Mouse (Mus musculus) left cerebral cortex, postnatal 14 days (tissue): ENCODE measurements around the gene Srp14. TPM values are rescaled to one million over a fixed set of nuclear protein-coding genes. Genes with fewer than 3 reads are reported as not detected.
A peak's percentile ranks its signal among the peaks of the same experiment; 100 is the strongest.

Experiments
- DNase-seq, 2 experiments: peaks; one replicate each; pipeline ENCODE4 v3.0.0; 2021 to 2022; ENCODE audit warnings: low spot score in 2 of 2, mixed read lengths in 1 of 2
- intact Hi-C: fragments of 180-260 bp; cut with DNase I; formaldehyde crosslinking; loops from one replicate; pipeline ENCODE4 v1.15.1; 2025
- long read RNA-seq, 2 experiments: library from polyadenylated mRNA; stranded (forward); transcript quantifications; one replicate each; pipeline ENCODE4 v2.0.0; 2021
- total RNA-seq, 2 experiments: library from RNA; stranded (reverse); gene quantifications; 2 replicates each; pipeline ENCODE4 v1.2.3; 2021

Srp14 gene
- total RNA-seq, result 100 to 1,000 TPM; 157 to 167 TPM
- long read RNA-seq, experiment 1, transcript Srp14-201 (5 exons, 798 nt), result major isoform, 148 of 163 reads
- long read RNA-seq, experiment 1, partial matches to known transcripts, result 12 of 163 reads
- long read RNA-seq, experiment 1, other reads (novel, unspliced or antisense), result 2 of 163 reads
- long read RNA-seq, experiment 2, transcript Srp14-201 (5 exons, 798 nt), result major isoform, 76 of 82 reads
- long read RNA-seq, experiment 2, partial matches to known transcripts, result 5 of 82 reads
- long read RNA-seq, experiment 2, other reads (novel, unspliced or antisense), result 1 of 82 reads

- DNase-seq, result peak; percentile 91 to 94
- intact Hi-C loops, result loop anchor here (5.0 kb wide), 1 partner anchor 217 kb away; no protein-coding TSS in a partner anchor
Observed at GRCm38 (mm10) chr2:118479550-118479909, at the start of gene Srp14. TSS of gene Srp14 (minus strand) at chr2:118479711.

GRCm38 (mm10) chr2:118526545-118526944, 47.0 kb upstream of the Srp14 start:
- no peak for DNase-seq

DNA sequence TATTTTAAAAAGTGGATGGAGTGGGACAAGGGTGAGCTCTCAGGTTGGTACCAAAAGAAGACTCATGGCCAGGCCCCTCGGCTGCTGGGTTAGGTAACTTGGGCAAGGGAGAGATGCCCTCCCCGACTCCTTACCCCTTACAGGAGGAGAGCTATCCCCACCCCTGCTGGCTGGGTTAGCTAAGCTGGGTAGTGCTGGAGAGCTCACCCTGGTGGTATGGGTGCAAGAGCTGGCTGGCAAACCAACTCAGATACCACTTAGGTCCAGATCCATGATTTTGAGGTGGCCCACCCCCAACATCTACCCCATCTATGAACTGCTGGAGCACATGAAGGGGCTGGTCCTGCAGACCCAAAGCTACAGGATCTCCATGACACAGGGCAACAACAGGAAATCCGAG, 45.3 kb upstream of the Srp14 start:
- intact Hi-C loops, result no loop called here

More at GRCm38 (mm10) chr2:118526545-118526944, 47.0 kb upstream of the Srp14 start:
- intact Hi-C loops, result no loop called here

DNA sequence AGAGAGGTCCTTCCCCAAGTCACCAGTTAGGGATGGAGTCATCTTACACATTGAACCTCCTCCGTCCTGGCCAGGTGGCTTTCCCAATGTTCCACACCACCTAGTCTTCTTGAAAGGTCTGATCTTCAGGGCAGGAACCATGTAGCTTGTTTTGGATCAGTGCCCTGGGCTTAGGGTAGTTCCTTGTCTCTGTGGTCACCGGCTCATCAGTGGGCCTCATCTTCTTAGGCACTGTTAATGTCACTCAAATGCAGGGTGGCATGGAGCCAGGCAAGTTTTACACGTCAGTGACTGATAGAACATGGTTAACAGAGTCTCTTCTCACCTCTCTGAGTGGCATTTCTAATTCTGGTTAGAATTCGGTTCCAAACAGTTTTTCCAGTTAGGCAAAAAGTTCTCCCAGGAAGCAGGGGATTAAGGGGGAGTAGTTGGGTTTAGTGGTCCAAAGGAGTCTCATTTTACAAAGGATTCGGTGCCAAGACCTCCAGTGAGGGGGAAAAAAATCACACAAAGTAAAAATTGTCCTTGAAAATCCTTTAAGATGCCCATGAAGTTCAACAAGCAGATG, 43.7 kb upstream of the Srp14 start:
- intact Hi-C loops, result no loop called here
- no peak for DNase-seq

More for the DNA sequence above, 45.3 kb upstream of the Srp14 start:
- no peak for DNase-seq

GRCm38 (mm10) chr2:118522265-118522664, 42.8 kb upstream of the Srp14 start:
- intact Hi-C loops, result no loop called here
- DNase-seq, result no peak

GRCm38 (mm10) chr2:118520042-118520933, 40.8 kb upstream of the Srp14 start:
- peak; percentile 53 to 57 for DNase-seq
- intact Hi-C loops, result no loop called here

- DNase-seq, result no peak
- intact Hi-C loops, result no loop called here
Observed at GRCm38 (mm10) chr2:118512418-118513377, 33.2 kb upstream of the Srp14 start.

- DNase-seq, result no peak
- intact Hi-C loops, result no loop called here
Observed at GRCm38 (mm10) chr2:118511779-118512417, 32.4 kb upstream of the Srp14 start.

DNA sequence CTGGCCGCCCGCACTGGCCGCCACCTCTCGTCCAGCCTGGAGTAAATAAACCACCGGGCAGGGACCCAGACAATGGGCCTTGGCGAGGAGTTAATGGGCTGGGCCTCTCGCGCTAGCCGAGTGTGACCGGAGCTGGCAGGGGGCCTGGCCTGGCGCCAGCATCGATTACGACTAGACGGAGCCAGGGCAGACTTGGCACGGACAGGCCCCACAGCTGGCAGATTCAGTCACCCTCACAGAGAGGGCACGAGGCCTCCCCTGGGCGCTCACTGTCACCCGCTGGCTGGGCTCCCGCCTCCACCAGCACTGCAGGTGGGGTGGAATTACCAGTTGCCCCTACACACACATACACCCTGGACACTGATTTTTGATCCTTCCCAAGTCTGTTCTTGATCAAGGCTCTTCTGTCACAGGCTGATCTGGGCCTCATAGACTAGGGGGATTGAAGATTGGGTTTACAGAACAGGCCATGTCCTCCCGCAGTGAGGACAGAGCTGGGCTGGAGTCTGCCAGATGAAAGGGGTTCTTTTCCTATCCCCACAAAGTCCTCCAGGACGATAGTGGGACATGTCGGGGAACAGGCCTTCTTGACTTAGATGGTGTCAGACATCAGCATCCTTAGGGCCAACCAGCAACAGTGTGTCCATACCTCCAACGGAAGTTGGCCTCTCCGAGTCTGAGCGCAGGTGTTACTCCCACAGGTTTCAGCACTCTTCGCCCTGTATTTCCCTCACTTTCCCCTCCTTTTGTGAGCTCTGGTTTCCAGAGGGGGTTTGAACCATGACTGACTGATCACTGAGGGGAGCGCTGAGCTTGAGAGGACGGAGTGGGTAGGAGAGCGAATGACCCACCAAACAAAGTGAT, 31.2 kb upstream of the Srp14 start:
- intact Hi-C loops, result no loop called here
- DNase-seq, result peak; percentile 85 to 86

GRCm38 (mm10) chr2:118509688-118510446, 30.4 kb upstream of the Srp14 start:
- intact Hi-C loops, result no loop called here
- DNase-seq, result no peak

DNA sequence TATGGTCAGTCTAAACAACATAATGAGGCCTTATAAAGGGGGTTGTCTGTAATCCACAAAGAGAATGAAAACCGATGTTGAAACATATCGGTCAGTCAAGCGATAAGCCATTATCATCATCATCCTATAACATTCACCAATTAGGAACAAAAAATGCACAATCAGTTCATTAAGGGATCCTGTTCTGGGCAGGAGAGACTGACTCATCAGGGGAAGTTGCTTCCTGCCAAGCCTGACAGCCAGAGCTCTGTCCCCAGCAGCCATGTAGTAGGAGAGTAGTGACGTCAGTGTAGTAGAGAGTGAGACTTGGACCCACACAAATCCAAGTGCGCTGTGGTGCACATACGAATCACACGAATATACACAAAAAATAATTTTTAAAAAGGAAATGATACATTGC, 27.6 kb upstream of the Srp14 start:
- intact Hi-C loops, result no loop called here
- no peak for DNase-seq

DNA sequence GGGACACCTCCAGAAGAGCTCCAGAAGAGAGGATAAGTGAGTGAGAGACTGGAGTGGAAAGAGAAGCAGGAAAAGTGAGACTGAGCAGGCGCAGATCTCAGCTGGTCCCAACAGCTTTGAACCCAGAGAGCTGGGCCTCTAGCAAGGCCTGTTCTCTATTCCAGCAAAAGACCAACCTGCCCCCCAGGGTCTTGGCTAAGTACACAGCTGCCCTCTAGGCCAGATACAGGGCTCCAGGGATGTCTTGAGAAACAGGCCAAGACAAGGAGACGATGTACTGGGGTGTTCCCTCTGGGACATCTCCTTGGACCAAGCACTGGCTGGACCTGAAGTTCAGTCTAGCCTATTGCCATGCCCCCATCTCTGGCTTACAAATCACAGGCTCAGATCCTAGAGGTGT, 20.7 kb upstream of the Srp14 start:
- DNase-seq, result no peak
- intact Hi-C loops, result no loop called here

DNA sequence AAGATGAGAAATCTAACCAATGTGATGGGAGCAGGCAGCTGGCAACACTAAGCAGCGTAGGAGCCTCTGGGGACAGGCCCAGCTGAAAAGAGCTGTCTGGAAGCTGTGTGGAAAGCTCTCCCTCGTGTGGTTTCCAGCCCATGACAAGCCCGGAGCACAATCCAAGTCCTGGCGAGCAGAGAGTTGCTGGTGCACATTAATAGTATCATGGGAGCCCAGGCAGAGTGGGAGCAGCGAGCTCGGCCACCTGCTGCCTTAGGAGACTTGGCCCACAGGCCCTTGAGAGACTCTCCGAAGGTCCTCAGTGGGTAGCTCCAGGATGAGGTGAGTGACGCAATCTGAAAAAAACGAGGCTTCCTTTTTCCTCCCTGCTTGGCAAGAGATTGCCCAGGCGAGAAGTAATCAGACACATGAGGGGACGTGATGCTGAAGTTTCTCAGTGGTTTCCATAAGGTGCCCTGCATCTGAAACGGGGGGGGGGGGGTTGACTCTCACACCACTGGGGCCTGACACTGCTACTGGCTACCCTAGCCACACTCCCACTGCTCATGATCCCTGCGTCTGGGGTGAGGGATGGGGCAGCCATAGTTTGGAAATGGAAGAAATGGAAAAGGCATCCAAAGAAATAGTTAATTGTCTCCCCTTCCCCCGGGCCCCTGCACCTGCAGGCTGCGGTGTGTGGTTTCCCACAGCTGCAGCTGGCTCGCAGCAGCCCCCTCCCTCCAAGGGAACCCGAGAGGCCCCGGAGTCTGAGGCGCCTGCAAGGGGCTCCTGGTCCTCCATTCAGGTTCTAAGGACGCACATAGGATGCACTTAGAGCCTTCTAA, 19.8 kb upstream of the Srp14 start:
- DNase-seq, result peak in 1 of 2 experiments; percentile 38
- intact Hi-C loops, result no loop called here

DNA sequence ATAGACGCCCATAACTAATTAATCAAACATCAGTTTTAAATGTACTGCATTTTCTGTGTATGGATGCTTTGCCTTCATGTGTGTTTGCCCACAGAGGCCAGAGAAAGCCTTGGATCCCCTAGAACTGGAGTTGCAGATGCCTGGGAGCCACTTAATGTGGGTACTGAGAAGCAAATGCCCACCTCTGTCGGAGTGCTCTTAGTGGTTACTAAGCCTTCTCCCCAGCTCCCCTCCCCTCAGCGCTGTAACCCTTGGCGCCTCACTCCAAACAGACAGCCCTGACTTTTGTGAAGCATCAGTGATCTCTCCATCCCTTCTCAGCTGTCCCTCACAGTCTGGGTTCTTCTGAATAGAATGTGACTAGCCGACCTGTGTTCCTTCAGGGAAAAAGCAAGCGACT, 19.0 kb upstream of the Srp14 start:
- intact Hi-C loops, result no loop called here
- DNase-seq, result no peak

DNA sequence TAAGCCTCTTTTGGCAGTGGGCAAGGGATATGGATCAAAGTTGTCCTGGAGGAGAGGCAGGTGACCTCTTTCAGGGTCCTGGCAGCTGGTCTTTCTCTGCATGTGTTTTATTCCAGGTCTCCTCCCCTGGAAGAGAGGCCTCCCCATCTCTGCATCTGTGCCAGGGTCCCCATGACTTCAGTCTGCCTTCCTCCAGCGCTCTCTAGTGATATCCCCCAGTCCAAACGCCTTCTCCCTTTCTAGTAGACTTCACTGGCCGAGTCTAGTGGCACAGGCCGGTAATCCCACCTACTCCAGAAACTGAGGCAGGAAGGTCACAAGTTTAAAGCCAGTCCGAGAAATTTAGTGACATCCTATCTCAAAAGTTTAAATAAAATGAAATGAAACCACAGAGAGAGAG, 18.4 kb upstream of the Srp14 start:
- no peak for DNase-seq
- intact Hi-C loops, result no loop called here

DNA sequence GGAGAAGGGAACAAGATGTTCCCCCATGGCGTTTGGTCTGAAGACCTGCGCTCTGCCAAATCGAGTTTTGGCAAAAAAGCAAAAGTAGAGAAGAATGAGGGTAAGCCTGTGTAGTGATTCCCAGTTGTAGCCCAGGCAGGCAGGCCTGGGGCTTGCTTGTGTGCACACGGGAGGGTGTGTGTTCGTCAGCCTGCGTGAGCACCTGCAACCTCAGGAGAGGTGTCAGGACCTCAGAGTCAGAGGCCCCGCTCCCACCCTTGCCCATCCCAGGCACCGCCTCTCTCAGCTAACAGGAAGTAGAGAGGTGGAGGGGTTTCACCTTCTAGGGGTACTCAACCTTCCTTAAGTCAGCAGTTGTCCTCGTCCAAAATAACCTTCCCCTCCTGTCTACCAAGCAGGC, 15.5 kb upstream of the Srp14 start:
- DNase-seq, result no peak
- intact Hi-C loops, result no loop called here
